Mouse (Mus musculus) thymus, postnatal 36 days (tissue): ENCODE data around the gene Rnf220.

Source experiments
- DNase-seq, 2 experiments: peaks; one replicate each; pipeline ENCODE4 v3.0.0; 2022; ENCODE audit warnings: mixed read lengths in 2 of 2

Rnf220 gene

GRCm38 (mm10) chr4:117299921-117300320 is 196.9 kb downstream of the Rnf220 start:
- no peak for DNase-seq

GRCm38 (mm10) chr4:117297819-117298218 is 199.0 kb downstream of the Rnf220 start:
- no peak for DNase-seq

DNA sequence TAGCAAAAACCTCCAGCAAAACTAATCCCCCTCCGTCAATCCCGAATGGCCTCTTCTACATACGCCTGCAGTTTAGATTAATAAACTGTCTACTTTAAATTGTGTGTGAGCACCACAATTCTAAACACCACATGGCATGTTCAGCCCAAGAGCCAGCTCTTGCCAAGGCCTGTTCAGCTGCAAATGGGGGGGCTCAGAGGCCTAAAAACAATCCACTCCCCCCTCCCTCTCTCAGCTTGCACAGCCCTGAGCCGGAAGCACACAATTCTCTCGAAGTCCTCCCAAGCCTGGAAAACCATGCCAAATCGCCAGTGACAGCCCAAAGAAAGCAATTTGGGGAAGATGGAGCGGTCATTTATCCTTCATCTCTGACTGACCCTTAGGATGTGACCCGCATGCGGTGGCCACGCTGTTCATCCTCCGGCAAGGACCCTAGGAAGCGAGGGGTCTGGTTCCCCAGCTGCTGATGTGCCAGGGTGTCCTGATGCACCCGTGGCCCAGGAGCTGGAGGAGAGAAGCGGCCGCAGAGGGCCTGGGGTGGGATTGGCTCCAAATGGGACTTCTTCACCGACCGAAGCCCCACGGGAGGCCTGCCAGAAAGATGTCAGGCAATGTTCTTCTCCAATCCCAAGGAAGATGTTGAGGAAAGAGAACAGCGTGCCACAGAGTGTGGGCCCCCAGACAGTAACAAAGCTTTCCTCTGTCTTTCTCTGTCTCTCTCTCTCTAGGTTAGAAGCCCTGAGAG is 199.8 kb downstream of the Rnf220 start:
- DNase-seq = no peak

GRCm38 (mm10) chr4:117291696-117292095 is 205.2 kb downstream of the Rnf220 start:
- DNase-seq = no peak

GRCm38 (mm10) chr4:117288927-117289801 is 207.7 kb downstream of the Rnf220 start:
- DNase-seq = peak; percentile 76 to 81

DNA sequence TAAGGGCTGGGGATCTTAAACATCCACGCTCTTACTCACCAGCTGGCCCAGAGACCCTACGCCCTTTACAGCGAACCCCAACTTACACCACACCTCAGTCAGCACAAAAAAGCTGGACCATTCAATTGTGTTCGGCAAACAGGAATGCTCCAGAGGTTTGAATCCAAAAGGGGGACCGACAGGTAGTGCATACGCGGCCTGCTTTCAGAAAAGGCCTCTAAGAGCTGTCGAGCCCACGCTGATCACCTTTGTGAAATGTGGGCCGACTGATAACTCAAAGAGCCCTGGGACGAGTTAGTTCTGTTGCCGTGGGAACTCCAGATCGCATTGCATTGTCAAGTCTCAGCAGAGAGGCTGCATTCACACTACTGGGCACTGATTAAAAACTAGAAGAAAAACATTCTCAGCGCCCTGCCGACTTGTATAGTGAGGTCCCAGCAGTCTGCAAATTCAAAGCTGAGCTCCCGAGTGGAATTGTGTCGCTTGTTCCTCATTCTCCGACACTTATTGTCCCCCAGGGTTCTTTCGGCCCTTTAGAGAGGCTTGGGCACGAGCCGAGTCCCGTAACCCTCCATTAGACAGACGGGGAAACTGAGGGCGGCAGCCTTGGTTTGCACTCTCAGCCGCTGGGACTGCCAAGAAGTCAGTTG is 208.4 kb downstream of the Rnf220 start:
- no peak for DNase-seq

DNA sequence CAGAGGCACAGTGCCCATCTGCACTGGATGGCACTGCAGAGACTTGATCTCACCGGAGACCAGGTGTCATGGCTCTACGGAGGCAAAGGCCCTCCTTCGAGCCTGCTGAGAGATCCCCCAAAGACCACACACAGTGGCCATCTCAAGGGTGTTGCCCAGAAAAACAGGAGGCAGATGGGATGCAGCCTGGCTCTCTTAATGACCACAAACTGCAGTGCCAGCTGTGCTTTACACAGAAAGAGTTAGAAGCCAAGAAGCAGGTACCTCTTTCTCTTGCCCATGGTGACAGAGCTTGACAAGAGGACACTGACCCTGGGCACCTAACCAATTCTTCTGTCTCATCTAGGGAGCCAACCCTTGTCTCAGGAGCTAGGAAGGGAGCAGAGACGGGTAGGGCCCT is 212.5 kb downstream of the Rnf220 start:
- DNase-seq = no peak

- no peak for DNase-seq
Observed at GRCm38 (mm10) chr4:117283271-117284191, 213.3 kb downstream of the Rnf220 start.

GRCm38 (mm10) chr4:117281090-117281845 is 215.6 kb downstream of the Rnf220 start:
- DNase-seq = no peak

DNA sequence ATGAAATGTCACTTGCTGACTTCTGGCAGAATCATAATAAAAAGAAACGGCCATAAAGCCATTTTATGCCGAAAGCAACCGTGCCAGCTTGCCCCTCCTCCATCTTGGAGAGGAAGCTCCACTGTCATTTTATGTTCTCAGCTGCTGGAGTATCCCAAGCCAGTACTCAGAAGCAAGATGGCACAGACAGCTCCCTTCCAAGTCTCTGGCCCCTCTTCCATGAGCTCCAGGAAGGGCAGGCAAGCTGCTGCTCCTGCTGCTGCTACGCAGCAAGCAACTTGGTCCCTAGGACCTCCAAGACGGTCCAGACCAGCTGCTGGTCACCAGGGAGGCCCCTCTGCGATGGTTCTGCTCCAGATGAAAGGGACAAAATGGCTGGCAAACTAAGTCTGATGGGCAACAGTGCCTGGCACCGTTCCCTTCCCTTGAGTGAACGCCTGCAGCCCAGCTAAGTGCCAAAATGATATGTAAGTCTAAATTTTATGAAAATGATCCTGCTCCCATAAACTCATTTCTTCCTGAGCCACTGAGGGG is 216.4 kb downstream of the Rnf220 start:
- no peak for DNase-seq

- DNase-seq = no peak
Observed at GRCm38 (mm10) chr4:117279253-117279642, 217.6 kb downstream of the Rnf220 start.

DNA sequence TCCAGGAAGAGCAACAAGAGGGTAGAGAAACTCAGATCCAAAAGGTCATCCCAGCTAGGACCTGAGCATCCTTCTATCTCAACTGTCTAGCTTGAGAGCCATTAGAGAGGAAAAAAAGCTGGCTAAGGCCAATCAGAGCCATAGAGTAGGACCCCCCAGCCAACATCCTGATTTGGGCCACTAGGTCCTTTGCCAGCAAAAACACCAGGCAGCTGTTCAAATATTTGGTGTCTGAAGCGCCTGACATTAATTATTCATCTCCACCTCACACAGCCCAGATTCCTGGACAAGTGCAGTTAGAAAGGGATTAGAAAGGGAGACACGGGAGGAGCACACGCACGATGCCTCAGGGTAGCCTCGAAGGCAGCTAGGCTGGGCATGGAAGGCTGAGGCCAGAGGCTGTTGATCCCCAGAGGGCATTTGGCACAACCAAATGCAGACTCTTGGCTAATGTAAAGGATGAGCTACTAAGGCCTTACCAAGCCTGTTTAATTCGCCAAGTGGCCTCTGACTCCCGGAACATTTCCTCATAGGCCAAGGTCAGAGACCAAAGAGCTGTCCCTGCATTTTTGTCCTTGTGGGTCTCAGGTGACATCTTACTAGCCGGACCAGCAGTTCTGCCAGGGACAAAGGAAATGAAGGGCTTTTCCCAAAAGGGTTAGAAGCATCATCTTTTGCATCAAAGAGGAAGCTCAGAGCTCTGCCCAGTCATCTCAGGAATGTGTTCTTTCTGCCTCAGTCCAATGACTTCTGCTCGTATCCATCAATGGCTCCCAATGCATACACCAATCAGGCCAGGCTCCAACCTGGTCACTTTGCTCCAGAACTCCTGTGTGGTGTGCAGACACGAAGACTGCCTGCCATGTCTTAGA is 218.2 kb downstream of the Rnf220 start:
- no peak for DNase-seq

GRCm38 (mm10) chr4:117277687-117278086 is 219.2 kb downstream of the Rnf220 start:
- DNase-seq = no peak

- no peak for DNase-seq
Observed at GRCm38 (mm10) chr4:117277021-117277420, 219.8 kb downstream of the Rnf220 start.

- DNase-seq = no peak
Observed at GRCm38 (mm10) chr4:117276281-117276711, 220.6 kb downstream of the Rnf220 start.

DNA sequence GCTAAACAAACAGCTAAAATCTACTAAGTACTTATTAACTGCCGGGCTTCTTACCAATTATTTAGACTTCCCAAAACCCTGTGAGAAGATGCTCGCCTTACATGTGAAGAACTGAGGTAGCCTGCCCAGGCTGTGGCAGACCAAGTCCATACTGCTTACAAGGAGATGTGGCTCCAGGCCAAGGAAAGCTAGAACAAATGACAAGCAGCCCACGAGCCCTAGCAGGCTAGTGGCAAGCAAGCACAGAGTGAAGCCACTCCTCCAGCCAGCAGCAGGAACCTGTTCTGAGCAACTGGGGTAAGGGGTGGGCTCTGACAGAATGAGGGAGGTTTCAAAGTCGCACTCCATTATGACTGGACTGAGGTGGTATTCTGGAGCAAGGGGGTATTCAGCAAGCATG is 222.1 kb downstream of the Rnf220 start:
- DNase-seq = no peak

GRCm38 (mm10) chr4:117272459-117272858 is 224.4 kb downstream of the Rnf220 start:
- DNase-seq = no peak

DNA sequence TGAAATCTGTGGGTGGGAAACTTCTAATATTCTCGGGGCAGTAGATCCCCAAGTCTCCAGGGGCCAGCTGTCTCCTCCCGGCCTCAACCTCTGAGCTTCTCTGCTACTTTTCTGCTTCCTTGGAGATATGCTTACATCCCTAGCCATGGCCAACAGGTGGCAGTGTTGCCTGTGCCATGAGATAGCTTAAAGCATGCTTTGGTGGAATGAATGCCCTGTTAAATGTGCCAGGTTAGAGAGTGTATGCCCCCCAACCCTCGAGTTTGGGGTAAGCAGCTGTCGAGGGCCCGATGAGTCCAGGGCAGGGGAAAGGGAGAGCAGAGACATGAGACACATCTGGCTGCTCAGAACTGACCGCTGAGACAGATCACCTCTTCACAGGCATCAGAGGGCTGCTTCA is 226.6 kb downstream of the Rnf220 start:
- peak; percentile 59 to 72 for DNase-seq

DNA sequence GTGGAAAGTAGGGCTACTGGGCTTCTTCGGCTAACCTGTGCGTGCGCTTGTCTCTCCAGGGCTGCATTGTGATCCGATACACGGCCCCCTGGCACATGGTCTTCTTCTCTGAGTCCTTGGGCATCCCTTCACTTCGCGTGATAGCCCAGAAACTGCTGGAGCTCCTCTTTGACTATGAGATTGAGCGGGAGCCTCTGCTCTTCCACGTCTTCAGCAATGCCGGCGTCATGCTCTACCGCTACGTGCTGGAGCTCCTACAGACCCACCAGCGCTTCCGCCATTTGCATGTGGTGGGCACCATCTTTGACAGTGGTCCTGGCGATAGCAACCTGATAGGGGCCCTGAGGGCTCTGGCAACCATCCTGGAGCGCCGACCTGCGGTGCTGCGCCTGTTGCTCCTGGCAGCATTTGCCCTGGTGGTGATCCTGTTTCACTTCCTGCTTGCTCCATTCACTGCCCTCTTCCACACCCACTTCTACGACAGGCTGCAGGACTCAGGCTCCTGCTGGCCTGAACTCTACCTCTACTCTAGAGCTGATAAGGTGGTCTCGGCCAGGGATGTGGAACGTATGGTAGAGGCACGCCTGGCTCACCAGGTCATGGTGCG is 228.9 kb downstream of the Rnf220 start:
- DNase-seq = no peak

- peak; percentile 71 to 73 for DNase-seq
Observed at GRCm38 (mm10) chr4:117267284-117267683, 229.6 kb downstream of the Rnf220 start.
